Mouse (Mus musculus): ENCODE measurements around the gene Sec31a.
A peak's percentile ranks its signal among the peaks of the same experiment; 100 is the strongest.
"Not testable (repeated sequence)": the region's sequence is repeated elsewhere in the genome, so short reads cannot be mapped to it uniquely, and the experiment has no call there.

Sec31a gene

GRCm38 (mm10) chr5:100415761-100416590 is at the start of gene Sec31a:
Sec31a (minus strand) TSS chr5:100416234.
- no peak for DNase-seq (ENCODE audit: extremely low read depth, low read depth, low spot score)

GRCm38 (mm10) chr5:100462374-100462773 is 46.3 kb upstream of the Sec31a start:
- DNase-seq (ENCODE audit: extremely low read depth, low read depth, low spot score) = no peak

DNA sequence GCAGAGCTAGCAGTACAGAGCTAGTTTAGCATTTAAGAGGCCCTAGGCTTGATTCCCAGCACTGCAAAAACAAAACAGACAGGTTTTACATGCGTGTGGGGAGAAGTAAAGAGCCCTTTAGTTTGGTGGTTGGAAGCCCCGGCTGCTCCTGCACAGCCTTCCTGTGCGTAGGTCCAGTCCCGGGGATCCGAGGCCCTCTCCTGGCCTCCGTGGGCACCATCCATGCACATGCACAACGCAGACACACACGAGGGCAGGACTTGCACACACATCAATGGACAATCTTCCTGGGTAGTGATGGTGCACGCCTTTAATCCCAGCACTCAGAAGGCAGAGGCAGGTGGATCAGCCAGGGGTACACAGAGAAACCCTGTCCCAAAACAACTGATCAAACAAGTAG is 45.5 kb upstream of the Sec31a start:
- no peak for DNase-seq (ENCODE audit: extremely low read depth, low read depth, low spot score)

- no peak for DNase-seq (ENCODE audit: extremely low read depth, low read depth, low spot score)
Measured at GRCm38 (mm10) chr5:100459468-100459867, 43.4 kb upstream of the Sec31a start.

GRCm38 (mm10) chr5:100451871-100452270 is 35.8 kb upstream of the Sec31a start:
- no peak for DNase-seq (ENCODE audit: extremely low read depth, low read depth, low spot score)

- DNase-seq (ENCODE audit: extremely low read depth, low read depth, low spot score) = no peak
Measured at GRCm38 (mm10) chr5:100438796-100439195, 22.8 kb upstream of the Sec31a start.

- no peak for DNase-seq (ENCODE audit: extremely low read depth, low read depth, low spot score)
Measured at GRCm38 (mm10) chr5:100437917-100438316, 21.9 kb upstream of the Sec31a start.

- no peak for DNase-seq (ENCODE audit: extremely low read depth, low read depth, low spot score)
Measured at GRCm38 (mm10) chr5:100437086-100437485, 21.1 kb upstream of the Sec31a start.

DNA sequence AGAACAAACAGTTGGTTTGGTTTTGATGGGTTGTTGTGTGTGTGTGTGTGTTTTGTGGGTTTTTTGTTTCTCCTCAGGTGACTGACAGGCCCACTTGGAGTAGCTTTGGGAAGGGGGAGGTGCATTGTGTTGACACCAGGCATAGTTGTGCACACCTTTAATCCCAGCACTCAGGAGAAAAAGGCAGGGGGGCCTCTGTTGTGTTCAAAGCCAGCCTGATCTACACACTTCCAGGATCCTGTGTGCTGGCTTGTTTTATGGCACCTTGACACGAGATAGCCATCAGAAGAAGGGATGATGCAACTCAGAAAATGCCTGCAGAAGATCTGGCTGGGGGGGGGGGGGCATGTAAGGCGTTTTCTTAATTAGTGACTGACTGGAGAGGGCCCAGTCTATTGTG is 14.9 kb upstream of the Sec31a start:
- no peak for DNase-seq (ENCODE audit: extremely low read depth, low read depth, low spot score)

DNA sequence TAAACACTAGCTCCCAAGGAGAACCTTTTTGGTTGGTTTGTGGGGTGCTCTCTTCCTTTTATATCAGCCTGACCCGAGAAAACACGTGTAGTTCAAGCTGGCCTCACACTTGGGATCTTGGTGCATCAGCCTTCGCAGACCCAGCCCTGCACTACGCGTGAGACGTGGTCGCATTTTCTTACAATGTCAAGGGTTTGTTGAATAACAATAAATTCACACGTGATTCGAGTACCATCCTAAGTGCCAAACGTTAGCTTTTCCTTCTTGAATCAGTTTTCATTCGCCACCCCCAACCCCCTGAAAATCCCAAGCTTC is 14.0 kb upstream of the Sec31a start:
- DNase-seq (ENCODE audit: extremely low read depth, low read depth, low spot score) = no peak

DNA sequence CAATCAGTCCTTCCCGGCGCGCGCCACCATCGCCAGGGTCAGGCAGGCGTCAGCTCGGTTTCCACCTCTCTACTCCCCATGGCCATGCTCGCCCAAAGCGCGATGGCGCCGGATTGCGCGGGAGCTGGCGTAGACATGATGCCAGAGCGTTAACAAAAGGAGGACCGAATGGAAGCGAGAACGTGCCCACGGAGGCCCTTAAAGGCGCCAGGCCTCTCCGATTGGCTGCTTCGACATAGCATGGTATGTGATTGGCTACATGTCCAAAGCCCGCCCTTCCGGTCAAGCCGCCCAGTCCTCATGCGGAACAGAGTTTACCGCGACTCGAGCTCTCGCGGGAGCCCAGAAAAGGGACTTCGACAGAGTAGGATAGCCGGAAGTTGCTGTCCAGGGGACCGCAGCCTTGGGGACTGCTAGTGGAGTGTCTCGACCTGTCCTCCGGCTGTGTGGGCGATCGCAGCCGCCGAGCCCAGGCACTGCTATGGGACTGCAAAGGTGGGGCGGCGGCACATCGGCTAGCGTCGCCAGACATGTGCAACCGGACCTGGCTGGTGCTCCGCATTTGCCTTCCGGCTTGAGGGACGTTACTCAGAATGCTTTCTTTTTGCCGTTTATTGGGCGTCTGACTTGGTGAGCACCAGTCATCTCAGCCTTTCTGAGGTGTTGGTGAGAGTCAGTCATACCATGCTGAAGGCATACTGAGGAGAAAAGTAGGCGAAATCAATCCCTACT is 13.5 kb upstream of the Sec31a start:
- peak; percentile 95 for DNase-seq (ENCODE audit: extremely low read depth, low read depth, low spot score)

- no peak for DNase-seq (ENCODE audit: extremely low read depth, low read depth, low spot score)
Measured at GRCm38 (mm10) chr5:100428734-100429343, 12.8 kb upstream of the Sec31a start.

GRCm38 (mm10) chr5:100428031-100428733 is 12.1 kb upstream of the Sec31a start:
- no peak for DNase-seq (ENCODE audit: extremely low read depth, low read depth, low spot score)

GRCm38 (mm10) chr5:100427276-100427675 is 11.2 kb upstream of the Sec31a start:
- DNase-seq (ENCODE audit: extremely low read depth, low read depth, low spot score) = no peak

- not testable (repeated sequence) for DNase-seq (ENCODE audit: extremely low read depth, low read depth, low spot score)
Measured at GRCm38 (mm10) chr5:100425823-100426222, 9.8 kb upstream of the Sec31a start.

DNA sequence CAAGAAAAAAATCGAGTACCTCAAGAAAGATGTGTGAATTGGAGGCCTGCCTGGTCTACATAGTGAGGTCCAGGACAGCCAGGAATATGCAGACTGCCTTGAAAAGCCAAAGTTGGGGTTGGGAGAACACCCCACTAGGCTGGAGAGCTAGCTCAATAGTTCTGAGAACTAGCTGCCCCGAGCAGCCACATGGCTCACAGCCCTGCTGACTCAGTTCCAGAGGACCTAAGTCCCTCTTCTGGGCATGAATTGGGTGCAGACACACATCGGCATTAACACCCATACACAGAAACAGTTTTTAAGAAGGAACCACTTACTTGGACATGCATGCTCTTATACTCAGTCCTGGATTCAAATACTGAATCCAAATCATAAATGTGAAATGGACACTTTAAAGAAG is 8.2 kb upstream of the Sec31a start:
- no peak for DNase-seq (ENCODE audit: extremely low read depth, low read depth, low spot score)

DNA sequence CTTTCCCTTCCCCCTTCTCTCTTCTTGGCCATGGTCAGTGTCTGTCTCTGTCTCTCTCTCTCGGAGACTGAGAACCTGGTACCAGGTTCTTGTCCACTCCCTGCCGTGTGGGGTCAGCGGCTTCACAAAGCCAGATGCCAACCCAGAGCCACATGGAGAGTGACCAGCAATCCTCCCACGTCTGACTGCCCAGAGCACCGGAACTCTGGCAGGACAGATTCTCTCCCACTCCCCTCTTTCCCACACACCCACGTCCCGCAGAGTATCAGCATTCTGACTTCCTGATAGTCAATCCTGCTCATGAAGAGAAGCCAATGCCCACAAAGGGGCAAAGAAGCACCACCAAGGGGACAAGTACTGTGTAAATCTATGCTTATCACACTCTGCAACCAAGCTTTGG is 7.6 kb upstream of the Sec31a start:
- no peak for DNase-seq (ENCODE audit: extremely low read depth, low read depth, low spot score)

- no peak for DNase-seq (ENCODE audit: extremely low read depth, low read depth, low spot score)
Measured at GRCm38 (mm10) chr5:100418861-100419260, 2.8 kb upstream of the Sec31a start.

GRCm38 (mm10) chr5:100418077-100418476 is 2.0 kb upstream of the Sec31a start:
- no peak for DNase-seq (ENCODE audit: extremely low read depth, low read depth, low spot score)

- no peak for DNase-seq (ENCODE audit: extremely low read depth, low read depth, low spot score)
Measured at GRCm38 (mm10) chr5:100414474-100415196, 1.4 kb downstream of the Sec31a start.

DNA sequence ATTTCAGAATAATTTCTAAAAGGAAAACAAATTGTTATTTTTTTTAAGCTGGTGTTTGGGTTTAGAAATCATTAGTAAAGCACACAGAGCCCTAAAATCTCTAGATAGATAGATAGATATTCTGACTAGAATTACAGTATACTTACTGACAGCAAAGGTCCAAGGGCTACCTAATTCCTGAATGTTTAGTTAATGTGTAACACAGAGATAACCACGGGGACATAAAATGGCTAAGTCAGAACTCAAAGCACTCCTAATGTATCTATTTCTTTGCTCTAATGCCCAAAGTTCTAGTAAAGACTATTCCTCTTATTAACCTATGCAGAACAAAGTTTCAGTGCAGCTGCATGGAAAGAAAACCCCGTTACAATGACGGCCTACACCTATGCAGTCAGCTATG is 3.1 kb downstream of the Sec31a start:
- DNase-seq (ENCODE audit: extremely low read depth, low read depth, low spot score) = no peak
